Mouse (Mus musculus) lung, postnatal 36 days (tissue): ENCODE measurements at regions not wholly inside any gene's neighbourhood (a gene's known extent, or its start where the extent isn't known, plus 50 kb on each side); places are given as distances from the start of the nearest gene placed in this dataset.

Experiments
- DNase-seq: peaks from one replicate; pipeline ENCODE4 v3.0.0; 2022; ENCODE audit warnings: mixed read lengths

DNA sequence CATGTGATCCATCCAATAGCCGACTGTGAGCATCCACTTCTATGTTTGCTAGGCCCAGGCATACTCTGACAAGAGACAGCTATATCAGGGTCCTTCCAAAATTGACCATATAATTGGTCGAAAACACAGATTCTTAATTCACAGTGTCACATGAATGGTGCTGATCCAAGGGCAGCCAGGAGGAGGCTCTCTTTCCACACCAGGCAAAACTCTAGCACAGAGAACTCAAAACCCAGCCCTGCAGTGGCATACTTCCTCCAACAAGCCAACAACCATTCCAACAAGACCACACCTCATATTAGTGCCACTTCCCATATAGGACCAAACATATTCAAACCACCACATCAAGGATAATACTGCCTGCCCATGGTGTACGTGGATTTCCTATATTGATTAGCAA lies 68.1 kb upstream of the Tas2r118 start:
- peak; percentile 21 for DNase-seq

DNA sequence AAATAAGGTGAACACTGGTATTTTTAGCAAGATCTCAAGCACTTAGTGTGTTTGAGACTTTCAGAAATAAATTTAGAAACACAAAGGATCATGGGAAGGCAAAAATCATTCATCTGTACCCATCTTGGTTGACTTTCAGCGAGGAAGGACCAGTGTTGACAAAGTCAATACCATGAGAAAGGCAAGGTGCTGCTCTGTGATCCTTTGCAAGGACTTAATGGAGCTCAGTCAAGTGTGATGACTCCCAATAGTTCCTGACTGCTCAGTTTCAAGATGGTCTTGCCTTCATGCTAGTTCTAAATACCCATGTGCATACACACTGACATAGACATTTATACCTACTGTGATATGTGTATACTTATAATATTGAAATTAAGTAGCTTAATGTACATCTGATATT lies 56.5 kb upstream of the Tas2r118 start:
- DNase-seq: no peak

DNA sequence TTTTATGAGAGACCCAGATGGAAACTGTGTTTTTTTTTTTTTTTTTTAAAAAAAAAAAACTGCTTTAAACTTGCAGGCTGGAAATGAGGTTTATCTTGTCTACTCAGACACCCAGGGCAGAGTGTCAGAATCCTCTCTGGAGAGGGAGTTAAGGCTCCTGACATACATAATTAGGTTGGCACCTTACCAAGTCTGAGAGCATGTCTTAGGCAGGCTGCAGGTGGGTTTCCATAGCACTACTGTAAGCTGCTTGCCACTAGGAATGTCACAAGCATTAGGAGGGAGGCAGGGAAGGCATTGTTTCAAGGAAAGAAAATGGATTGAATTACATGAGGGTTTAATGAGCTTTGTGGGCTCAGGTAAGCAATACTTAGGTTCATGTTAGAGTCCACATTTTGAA lies 55.9 kb upstream of the Tas2r118 start:
- DNase-seq: no peak
